Mouse (Mus musculus): Measurements from ENCODE around the gene Hmgb2.
"Not testable (repeated sequence)": the region's sequence is repeated elsewhere in the genome, so short reads cannot be mapped to it uniquely, and the experiment has no call there.

Hmgb2 gene

DNA sequence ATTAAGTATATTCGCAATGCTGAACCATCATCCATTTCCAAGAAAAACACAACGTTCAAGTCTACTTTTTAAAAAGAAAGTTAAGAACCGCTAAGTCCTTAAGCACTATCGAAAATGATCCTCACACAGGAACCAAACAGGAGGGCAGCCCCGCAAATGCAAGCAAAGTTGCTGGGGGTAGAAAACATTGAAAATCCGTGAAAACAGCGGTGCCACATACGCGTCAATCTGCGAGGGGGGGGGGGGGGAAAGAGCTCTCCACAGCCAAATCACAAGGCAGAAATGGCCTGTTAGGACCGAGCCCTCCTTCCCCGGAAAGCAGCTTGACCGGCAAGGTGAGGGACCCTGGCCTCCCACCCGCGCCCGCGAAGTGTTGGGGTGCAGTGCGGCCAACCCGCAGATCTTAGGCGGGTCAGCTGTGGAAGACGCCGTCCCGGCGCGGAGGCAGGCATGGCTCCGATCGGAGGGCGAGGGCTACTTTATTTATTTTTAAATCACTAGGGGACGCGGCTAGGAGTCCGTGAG, 854 bp upstream of the Hmgb2 start:
- no peak for DNase-seq (ENCODE audit: low spot score)

GRCm38 (mm10) chr8:57512141-57513056, 692 bp downstream of the Hmgb2 start:
- no peak for DNase-seq (ENCODE audit: low spot score)

DNA sequence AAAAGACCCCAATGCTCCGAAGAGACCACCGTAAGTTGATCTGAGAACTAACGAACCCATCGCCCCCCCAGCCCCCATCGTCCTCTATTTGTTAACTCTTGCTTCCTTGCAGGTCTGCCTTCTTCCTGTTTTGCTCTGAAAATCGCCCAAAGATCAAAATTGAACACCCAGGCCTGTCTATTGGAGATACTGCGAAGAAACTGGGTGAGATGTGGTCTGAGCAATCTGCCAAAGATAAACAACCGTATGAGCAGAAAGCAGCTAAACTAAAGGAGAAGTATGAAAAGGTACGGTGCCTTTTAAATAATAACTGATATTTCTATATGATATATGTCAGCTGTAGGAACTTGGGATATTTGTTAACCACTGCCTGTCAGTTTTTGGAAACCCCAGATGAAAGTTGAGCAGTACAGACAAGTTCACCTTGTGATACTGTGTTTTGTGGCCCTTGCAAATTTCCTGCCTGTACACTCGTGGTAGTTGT, 1.5 kb downstream of the Hmgb2 start:
- DNase-seq (ENCODE audit: low spot score): not testable (repeated sequence)

DNA sequence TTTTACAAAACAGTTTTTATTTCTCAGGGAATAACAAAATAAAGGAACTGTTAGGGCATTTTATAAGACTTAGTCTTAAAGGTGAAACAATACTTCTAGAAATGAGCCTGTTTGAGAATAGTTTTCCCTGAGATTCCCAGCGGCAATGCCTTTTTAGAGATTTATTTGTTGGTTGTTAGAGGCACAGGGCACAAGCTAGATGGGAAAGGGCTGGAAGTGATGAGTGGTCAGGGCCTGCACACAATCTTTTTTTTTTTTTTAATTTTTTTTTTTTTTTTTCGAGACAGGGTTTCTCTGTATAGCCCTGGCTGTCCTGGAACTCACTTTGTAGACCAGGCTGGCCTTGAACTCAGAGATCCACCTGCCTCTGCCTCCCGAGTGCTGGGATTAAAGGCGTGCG, 5.0 kb downstream of the Hmgb2 start:
- DNase-seq (ENCODE audit: low spot score): not testable (repeated sequence)

DNA sequence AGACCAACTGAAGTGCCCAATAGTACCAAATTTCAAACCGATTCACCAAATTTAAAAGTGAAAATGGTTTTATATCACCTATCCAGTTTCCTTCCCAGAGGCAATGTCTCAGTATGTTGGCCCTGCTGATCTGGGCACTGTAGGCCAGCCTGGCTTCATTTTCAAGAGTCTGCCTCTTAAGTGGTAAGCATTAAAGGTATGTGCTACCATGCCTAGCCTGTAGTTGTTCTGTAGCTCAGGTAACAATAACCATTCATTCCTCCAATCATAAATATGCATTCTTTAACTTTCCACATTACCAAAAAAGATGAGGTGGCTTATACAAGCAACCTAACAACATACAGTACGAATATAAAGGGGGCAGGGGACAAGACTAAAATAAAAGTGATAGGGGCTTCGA, 6.0 kb downstream of the Hmgb2 start:
- no peak for DNase-seq (ENCODE audit: low spot score)

- no peak for DNase-seq (ENCODE audit: low spot score)
Measured at GRCm38 (mm10) chr8:57520186-57520786, 8.6 kb downstream of the Hmgb2 start.

DNA sequence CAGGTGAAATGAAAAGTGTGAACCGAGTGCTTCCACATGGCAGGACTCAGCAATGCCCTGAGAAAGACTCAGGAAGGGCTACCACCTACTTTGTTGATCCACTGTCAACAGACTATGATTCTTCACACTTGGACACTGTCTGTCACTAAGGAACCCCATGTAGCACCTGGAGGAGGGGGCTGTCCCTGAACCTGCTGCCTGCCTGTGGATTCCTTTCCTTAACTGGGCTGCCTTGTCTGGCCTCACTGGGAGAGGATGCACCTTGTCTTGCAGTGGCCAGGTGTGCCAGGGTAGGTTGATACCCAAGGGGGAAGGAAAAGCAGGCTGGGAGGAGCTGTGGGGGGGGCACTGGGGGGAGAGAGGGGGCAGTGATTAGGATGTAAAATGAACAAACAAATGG, 16.3 kb downstream of the Hmgb2 start:
- no peak for DNase-seq (ENCODE audit: low spot score)

DNA sequence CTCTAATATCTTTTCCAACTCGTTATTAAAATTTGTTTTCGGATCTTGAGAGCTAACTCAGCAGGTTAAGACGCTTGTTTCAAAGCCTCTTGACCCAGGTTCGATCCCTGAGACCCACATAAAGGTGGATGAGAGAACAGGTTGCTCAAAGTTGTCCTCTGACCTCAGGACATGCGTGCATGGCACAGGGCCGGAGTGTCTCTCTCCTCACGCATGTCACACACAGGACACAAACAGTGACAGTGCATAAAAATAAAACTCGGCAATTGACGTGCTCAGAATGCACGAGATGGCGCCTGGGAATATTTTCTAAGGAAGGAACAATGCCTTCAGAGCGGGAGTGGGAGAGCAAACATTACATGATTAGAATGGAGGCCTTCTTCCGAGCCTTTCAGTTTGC, 18.5 kb downstream of the Hmgb2 start:
- peak; percentile 10 for DNase-seq (ENCODE audit: low spot score)

- DNase-seq (ENCODE audit: low spot score): peak; percentile 89
Measured at GRCm38 (mm10) chr8:57530666-57531349, 19.1 kb downstream of the Hmgb2 start.

DNA sequence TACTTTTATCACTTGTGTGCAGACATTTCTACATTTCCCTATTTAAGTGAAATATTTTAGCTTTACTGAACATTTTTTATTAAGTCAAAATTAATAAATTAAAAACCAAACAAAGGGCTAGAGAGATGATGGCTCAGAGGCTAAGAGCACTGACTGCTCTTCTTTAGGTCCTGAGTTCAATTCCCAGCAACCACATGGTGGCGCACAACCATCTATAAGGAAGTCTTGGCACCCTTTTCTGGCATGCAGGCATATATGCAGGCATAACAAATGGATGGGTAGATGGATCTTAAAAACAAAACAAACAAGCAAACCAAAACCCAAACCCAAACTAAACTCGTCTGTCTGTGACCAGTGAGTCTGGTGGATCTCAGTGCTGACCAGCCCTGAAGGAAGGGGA, 20.5 kb downstream of the Hmgb2 start:
- no peak for DNase-seq (ENCODE audit: low spot score)

DNA sequence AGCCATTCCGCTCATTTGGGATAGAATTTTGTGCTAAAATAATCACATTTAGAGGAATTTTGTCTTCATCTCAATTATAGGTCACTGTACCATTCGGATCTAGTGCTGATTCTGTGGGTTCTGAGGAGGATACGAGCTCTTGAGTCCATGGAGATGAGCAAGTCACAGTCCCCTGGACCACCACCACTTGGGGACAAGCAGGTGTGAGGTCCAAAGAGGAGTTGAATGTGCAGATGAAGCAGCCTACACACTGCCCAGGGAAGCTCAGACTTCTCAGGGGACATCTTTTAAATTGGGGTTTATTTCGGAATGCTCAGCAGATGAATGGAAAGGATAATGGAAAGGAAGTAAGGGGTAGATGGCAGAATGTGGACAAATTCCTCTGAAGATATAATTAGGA, 21.4 kb downstream of the Hmgb2 start:
- no peak for DNase-seq (ENCODE audit: low spot score)

DNA sequence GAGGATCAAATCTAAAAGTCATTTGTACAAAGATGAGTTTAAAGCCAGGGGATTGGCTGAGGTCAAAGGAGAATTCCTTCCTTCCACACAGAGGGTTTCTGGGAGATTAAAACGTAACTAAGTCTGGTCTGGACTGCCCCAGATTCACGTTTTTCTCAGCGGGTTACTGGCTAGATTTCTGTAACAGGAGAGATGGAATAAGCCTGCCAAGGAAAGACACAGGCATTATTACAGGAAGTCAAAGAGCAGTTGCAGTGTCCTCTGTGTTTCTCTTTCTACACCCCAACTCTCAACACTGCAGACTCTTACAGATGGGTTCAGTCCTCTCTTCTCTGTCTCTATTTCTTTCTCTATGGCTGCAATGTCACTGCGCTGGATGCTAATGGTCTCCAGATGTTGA, 22.8 kb downstream of the Hmgb2 start:
- DNase-seq (ENCODE audit: low spot score): no peak

GRCm38 (mm10) chr8:57536167-57536566, 24.5 kb downstream of the Hmgb2 start:
- DNase-seq (ENCODE audit: low spot score): no peak

DNA sequence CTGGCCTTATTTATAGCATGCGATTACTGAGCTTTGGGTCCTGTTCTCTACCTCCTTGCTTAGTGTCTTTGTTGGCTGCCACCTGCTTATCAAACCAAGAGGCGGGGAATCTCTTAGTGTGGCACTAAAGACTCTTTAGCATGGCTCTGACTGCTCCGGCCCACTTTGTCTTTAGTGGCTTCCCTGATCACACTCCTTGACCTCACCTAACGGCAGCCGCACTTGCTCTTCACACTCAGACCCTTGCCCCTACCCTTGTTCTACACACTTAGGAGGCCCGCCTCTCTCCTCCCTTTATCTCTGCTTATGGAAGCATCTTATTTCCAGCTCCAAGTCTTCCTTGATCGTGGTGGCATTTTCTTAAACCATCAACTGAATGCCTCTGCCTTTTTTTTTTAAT, 26.9 kb downstream of the Hmgb2 start:
- DNase-seq (ENCODE audit: low spot score): no peak

GRCm38 (mm10) chr8:57540110-57540838, 28.6 kb downstream of the Hmgb2 start:
- DNase-seq (ENCODE audit: low spot score): peak; percentile 43

DNA sequence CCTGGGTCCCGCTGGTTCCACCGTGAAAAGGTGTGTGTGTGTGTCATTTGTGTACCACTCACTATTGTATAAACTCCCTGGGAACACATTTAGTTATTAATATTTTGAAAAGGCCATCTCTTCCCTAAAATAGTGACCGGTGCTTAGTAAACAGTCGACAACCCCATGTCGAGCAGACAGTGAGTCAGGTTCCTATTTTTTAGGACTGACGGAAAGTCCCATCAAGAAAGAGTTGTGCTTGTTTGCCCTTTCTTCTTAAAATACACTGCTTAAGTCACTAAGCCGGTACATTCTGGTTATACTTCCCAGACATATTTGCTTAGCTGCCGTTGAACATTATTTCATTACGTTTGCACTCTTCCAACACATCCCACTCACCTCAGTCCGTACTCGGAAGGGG, 29.2 kb downstream of the Hmgb2 start:
- no peak for DNase-seq (ENCODE audit: low spot score)

- peak; percentile 23 for DNase-seq (ENCODE audit: low spot score)
Measured at GRCm38 (mm10) chr8:57541405-57541804, 29.7 kb downstream of the Hmgb2 start.

DNA sequence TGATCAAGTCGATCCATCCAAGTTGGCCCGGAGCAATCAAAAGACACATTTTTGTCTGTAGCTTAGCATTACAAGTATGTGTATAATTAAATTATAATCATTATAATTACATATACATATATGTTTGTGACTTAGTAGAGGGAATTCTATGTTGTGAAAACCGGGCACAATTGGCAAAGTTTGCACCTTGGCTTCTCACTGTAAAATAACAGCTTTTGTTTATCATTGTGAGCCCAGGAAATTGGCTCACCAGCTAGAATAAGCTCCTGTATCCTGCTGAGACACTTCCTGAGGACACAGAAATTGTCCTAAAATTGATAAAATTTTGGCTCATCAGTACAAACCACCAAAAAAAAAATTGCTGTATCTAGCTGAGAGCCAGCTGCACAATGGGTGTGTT, 34.7 kb downstream of the Hmgb2 start:
- no peak for DNase-seq (ENCODE audit: low spot score)

- no peak for DNase-seq (ENCODE audit: low spot score)
Measured at GRCm38 (mm10) chr8:57546834-57547233, 35.1 kb downstream of the Hmgb2 start.

DNA sequence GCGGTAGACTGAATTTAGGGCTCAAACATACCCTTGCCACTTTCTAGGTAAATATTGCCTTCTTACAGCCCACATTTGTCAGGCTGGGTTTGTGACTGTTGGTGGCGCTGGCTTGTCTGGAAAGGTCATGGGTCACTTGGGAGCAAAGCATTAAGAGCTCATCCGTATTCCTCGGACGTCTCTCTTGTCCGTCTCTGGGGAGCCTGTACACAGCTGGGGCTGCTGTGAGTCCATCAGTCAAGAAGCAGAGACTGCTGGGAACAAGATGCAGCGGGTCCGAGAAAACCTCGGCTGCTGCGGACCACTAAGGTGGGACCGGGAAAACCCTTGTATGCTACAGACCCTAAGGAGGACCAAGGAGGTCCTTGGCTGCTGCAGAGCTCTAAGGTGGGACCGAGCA, 35.9 kb downstream of the Hmgb2 start:
- no peak for DNase-seq (ENCODE audit: low spot score)

DNA sequence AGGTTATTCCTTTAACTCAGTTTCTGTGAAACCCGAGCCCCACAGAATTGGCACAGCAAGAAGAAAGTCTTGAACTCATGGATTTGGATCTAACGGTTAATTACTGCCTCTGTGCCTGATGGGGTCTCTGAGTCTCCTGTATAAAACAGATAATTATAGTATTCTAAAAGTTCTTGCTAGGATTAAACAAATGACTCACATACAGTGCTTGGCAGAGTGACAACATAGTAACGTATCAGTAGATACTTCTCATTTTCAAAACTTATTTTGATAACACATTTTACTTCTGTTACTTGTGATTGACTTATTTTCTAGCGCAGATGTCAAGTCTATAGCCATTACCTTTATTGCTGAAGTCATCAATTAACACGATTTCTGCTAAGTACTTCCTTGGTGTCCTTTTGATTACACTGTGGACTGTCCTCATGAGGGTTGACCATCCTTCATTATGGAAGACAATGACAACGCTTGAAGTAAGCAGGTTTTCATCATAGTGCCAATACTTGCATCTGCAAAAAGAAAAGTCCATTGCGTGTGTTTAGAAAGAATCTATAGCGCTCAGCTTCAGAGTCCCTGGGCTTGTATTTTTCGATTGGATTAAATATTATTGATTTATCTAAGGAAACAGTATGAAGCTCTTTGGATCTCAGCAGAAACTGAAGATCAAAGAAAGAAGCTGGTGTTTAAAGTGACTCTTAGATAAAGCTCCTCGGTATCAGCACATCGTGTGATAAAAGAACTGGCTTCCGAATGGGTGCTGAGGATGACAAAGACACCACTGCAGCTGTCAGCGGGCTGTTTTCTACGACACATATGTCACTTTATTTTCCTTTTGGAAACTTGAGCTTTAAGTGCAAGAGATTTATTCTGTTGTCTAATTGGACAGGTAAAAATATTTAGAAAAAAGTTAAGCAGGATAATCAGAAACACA, 40.7 kb downstream of the Hmgb2 start:
- no peak for DNase-seq (ENCODE audit: low spot score)

Measured in lung, postnatal 25 days (tissue).